Mouse (Mus musculus) MEL (cell line): ENCODE data around the gene Rnf103.

Experiments used
- CTCF ChIP-seq, 3 experiments: IDR thresholded peaks in 2 of 3; conservative IDR thresholded peaks in 1 of 3; 2 replicates each; pipeline ENCODE4 v1.5.1; 2011 to 2012; ENCODE audit warnings: low read length in 3 of 3, low read depth in 2 of 3, mild to moderate bottlenecking in 2 of 3, improper control_type of control experiment in 1 of 3, inconsistent platforms in 1 of 3, mixed read lengths in 1 of 3, moderate library complexity in 1 of 3; ENCODE audit not compliant: control insufficient read depth in 1 of 3, insufficient read depth in 1 of 3, poor library complexity in 1 of 3, severe bottlenecking in 1 of 3
- GATA1 ChIP-seq: IDR thresholded peaks from 2 replicates; pipeline ENCODE4 v1.6.1; 2011; ENCODE audit warnings: low read depth, low read length, improper control_type of control experiment
- USF1 ChIP-seq: IDR thresholded peaks from 2 replicates; pipeline ENCODE4 v1.6.1; 2014; ENCODE audit warnings: low read depth, mild to moderate bottlenecking, inconsistent platforms, low read length, improper control_type of control experiment, moderate library complexity

DNA sequence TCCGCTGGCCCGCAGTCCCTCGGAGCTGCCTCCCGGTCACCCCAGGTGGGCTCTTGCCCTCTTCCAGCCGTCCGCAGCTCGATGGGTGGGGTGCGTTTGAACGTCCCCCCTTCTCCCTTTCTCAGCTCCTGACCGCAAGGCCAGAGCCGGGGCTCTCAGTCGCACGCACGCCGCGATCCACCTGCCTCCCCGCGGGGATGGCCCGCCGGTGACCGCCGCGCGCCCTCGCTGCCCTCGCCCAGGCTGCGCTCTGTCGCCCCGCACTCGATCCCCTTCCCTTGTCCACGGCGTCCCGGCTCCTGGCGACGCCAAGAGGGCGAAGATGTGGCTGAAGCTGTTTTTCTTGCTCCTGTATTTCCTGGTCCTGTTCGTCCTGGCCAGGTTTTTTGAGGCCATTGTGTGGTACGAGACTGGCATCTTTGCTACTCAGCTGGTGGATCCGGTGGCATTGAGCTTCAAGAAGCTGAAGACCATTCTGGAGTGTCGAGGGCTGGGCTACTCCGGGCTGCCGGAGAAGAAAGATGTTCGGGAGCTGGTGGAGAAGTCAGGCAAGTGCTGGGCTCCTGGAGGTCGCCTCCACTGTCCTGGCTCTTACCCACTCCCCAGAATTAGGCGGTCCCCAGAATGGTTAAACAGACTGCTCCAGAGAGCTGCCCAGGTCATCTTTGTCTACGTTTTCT lies 787 bp downstream of the Rnf103 start:
- TF ChIP-seq GATA1 (no peak), CTCF (IDR thresholded peaks at IDR 0.05 in 2 of 3, conservative IDR thresholded peaks at IDR 0.05 in 1 of 3; ENCODE audit: control insufficient read depth in 1 of 3, insufficient read depth in 1 of 3, low read depth in 2 of 3, low read length in 3 of 3, poor library complexity in 1 of 3, severe bottlenecking in 1 of 3) (no peak), USF1 (no peak)
